Mouse (Mus musculus): ENCODE measurements at regions not wholly inside any gene's neighbourhood (a gene's known extent, or its start where the extent isn't known, plus 50 kb on each side); places are given as distances from the start of the nearest gene placed in this dataset.

DNA sequence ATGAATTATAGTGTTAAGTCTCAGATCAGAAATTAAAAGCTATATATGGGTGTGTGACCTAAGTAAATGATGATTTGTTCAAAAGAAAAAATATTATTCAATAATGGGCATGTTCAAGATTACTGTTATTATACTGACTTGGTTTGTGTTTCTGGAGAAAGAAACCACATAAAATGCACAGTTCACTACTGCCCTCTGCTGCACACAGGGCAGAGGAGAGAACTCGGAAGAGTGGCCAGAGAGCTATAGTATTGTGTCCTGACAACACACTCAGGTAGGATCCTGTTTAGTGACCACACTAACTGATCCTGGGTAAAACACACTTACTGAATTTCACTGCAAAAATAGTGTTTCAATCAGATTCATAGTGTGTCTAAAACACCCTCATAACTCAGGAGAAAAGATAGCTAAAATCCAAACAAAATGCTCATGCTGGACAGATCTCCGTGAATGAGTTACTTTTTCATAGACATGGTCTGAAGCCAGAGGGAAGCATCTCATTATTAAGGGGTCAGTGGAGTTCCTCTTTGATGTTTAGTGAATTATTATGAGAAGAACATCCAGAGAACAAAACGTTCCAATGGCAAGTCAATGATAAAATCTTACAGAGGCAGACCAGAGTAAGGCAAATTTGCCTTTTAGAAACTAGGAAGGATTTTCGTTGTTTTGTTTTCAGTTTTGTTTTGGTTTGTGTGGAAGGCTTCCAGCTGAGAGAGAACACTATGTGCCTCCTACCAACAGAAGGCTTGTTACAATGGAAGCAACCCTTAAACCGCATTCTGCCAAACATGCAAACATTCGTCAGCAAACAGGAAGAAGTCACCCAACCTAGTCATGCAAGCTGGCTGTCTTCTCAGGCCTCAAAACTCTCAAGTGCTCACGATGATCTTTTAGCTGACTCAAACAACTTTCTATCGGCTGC, 218.6 kb upstream of the Dab2 start:
- TF ChIP-seq GABPA (IDR thresholded peaks at IDR 0.05; ENCODE audit: insufficient replicate concordance, low read depth, low read length) (no peak), SIN3A (IDR thresholded peaks at IDR 0.05; ENCODE audit: low read length) (no peak), POLR2A (IDR thresholded peaks at IDR 0.05; ENCODE audit: low read depth, low read length) (no peak), CHD2 (IDR thresholded peaks at IDR 0.05; ENCODE audit: low read length) (no peak), TCF12 (IDR thresholded peaks at IDR 0.05; ENCODE audit: low read depth, low read length) (no peak), CTCF (conservative IDR thresholded peaks at IDR 0.05 in 1 of 2, IDR thresholded peaks at IDR 0.05 in 1 of 2; ENCODE audit: low read depth in 2 of 2, low read length in 2 of 2) (peak in 1 of 2 experiments; percentile 78; a peak in 3 of 4 replicates), ETS1 (conservative IDR thresholded peaks at IDR 0.05; ENCODE audit: low read depth, low read length) (no peak), E2F4 (IDR thresholded peaks at IDR 0.05; ENCODE audit: insufficient replicate concordance, low read depth, low read length) (no peak), ZNF384 (IDR thresholded peaks at IDR 0.05; ENCODE audit: low read depth, low read length) (no peak), ZMIZ1 (IDR thresholded peaks at IDR 0.05; ENCODE audit: low read depth, low read length) (no peak), HCFC1 (IDR thresholded peaks at IDR 0.05; ENCODE audit: low read depth, low read length) (no peak), EP300 (IDR thresholded peaks at IDR 0.05; ENCODE audit: low read length) (no peak), USF1 (IDR thresholded peaks at IDR 0.05; ENCODE audit: low read depth, low read length) (no peak)
